Mouse (Mus musculus): Measurements from ENCODE around the gene St3gal3.

The St3gal3 gene

DNA sequence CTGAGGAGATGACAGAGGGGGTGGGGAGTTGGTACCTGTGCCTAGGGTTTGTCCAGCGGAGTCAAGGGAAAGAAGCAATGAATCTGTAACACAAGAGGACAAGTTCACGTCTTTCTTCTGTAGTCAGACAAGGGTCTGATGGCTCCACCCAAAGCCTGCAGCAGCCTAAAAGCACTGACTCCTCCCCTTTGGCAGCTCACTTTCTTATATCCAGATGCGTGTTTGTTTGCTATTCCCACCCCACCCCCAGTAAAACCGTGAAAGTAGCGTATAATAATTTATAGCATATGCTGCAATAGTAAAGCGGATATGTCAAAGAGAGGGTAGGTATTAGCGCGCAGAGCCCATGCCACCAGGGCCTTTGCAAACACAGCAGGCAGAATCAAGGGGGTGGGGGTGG lies 80.1 kb downstream of the St3gal3 start:
- DNase-seq (ENCODE audit: low read depth): peak; percentile 27

DNA sequence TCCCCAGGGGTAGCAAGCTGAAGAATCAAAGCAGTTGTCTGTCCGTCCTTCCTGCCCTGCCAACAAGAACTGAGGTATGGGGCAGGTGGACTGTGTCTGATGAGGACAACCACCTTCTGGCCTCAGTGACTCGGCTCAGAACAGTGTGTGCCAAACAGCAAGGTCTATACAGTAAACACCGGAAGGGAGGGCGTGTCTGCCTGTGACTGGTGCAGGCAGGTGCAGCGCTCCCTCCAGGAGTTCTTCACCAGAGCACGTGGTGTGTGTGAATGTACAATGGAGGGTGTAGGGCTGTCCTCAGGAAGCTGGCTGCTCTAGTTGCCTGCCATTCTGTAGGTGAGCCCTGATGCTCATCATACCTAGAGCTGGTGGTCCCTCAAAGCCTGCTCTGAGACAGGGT lies 80.8 kb downstream of the St3gal3 start:
- no peak for DNase-seq (ENCODE audit: low read depth)

DNA sequence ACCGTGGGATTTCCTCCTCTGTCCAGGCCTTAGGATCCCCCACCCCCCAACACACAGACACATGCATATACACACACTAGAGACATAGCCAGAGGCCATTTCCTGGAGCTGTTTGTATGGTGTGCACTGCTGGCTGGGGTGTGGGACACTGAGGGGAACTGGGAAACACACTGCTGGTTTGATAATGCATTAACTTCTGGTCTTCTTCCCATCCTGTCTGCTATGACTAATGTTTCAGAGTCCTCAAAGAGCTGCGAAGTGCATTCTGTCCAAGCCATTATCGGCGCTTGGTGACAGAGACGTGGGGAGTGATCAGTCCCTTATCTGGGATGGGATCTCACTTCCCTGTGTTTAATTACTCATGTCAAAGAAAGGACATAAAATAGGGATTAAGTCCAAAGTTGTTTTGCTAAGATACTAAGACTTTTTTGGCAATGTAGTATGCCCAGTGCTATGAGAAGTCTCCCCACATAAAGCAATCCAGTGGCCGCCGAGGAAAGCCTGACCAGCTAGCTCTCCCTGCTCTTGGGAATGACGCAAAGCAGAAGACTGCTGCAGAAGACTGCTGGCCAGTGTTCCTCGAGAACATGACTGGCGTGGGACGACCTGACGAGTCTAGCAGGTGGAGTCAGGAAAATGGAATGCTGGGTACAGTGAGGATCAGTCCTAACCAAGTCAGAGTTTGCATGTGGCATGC lies 85.0 kb downstream of the St3gal3 start:
- no peak for DNase-seq (ENCODE audit: low read depth)

DNA sequence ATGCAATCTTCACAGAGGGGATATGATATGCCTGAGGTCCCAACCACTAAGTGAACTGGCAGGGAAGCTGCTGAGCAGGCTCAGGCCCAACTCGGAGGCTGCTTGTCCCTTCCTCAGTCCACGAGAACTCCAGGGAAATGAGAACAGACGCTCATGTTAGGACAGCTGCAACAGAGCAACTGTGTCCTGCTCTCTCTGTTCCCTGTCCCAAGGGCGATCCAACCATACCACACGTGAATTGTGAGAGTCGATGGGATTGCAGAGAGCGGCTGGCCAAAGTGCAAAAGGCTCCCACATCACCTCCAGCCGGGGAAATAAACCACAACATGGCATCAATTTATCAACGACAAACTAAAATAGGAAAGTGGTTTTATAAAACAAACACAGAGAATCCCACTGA lies 90.2 kb downstream of the St3gal3 start:
- no peak for DNase-seq (ENCODE audit: low read depth)

DNA sequence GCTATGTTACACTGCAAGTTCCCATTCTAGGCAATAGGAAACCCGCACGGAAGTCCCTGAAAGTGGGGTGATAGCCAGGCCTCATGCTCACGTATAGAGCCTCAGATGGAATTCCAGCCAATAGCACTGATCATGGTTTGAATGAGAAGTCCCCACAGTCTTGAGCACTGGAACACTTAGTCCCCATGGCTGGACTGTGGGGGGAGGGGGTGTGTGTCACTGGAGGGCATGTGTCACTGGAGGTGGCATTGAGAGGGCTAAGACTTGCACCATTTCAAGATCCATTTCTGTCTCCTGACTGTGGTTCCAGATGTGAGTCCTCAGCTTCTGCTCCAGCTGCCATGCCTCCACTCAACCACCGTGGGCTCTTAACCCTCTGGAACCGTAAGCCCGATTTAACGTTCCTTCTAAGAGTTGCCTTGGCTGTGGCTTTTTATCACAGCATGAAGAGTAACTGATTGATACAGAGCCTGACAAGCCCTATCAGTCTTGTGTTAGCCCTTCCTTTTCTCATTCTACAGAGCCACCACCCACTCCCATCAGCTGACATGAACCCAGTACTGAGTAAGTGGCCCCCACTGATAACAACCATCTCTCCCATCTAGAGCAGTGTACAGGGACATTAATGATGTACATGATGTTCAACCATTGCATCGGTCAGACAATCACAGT lies 91.2 kb downstream of the St3gal3 start:
- no peak for DNase-seq (ENCODE audit: low read depth)

DNA sequence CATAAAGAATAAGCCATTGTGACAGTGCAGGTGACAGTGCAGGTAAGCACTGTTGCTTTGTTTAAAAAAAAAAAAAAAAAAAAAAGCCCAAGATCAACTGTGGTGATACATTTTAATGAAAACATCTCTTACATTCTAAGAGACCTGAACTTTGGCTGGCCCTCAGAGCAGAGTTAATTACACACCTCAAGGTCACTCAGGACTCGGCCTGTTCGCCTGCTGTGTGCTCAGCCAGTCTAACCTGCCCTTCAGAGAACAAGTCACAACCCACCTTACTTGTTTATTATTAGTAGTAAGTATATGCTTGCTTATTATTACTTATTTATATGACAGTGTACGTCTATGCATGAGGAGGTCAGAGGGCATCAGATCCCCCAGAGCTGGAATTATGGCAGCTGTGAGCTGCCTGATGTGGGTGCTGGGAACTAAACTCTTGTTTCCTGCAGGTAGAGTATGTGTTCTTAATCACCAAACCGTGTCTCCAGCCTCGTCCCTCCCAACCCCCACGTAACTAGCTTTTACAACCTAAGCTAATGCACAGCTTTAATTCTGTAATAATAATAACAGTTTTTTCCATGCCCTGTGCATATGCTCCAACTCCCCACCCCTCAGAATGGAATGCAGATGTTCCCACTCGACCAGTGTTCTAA lies 91.9 kb downstream of the St3gal3 start:
- no peak for DNase-seq (ENCODE audit: low read depth)

DNA sequence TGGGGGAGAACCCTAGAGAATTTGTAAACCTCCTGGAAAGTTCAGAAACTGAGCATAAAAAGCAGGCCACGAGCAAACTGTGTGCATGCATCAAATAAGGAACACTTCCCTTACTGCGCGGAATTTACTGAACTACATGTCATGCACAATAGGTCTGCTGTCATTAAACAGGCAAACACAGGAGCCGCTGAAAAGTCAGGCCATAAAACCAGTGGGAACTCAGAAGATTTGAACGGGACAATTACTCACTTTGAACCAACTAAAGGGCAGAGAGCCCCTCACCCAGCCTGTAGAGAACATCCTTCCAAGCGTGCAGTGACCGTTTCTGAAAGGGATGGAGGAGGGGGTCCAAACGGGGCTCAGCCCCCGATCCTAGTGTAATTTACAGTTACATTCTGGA lies 93.6 kb downstream of the St3gal3 start:
- DNase-seq (ENCODE audit: low read depth): no peak

DNA sequence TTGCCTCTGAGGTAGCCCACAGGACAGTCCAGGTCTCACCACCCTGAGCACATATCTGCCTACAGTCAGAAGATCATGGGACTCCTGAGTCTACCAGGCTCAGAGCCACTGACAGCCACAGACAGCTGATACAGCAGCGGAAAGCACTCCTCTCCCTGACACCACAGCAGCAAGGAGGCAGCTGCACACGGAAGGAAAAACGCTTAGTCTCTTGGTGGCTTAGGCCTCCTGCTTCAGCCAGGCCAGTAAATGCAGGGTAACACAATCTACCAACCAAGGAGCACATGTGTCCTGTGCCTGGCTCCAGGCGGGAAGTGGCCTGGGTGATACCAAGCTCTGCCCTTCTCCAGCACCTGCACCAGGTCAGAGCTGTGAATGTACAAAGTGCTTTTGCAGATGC lies 94.1 kb downstream of the St3gal3 start:
- DNase-seq (ENCODE audit: low read depth): no peak

DNA sequence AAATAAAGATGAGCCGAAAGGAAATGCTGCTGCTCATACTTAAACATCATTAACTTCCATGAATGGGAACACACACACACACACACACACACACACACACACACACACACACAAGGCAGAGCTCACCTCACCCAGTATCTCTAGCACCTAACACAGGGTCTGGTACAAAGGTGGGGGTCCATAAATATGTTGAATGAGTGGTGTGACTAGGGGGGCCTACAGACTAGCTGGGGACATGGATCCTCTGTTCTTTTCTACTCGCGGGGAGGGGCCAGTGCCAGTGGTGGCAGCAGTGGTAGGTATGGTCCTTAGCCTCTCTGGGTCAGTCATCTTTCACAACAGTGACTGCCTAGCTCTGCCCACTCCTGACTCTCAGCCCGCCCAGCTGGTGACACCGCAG lies 94.8 kb downstream of the St3gal3 start:
- DNase-seq (ENCODE audit: low read depth): no peak

DNA sequence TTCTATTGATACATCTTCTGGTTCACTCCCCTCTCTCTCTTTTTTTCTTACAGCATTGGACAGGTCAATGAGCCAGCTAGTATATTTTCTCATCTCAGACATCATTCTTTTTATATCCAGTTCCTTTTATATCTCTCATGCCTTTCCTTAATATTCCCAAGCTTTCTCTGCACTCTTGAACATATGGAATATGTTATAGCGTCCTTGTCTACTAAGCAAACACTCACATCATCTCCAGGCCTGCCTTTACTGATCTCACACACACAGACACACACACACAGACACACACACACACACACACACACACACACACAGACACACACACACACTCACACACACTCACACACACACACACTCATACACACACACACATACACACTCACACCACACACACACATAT lies 96.7 kb downstream of the St3gal3 start:
- no peak for DNase-seq (ENCODE audit: low read depth)

DNA sequence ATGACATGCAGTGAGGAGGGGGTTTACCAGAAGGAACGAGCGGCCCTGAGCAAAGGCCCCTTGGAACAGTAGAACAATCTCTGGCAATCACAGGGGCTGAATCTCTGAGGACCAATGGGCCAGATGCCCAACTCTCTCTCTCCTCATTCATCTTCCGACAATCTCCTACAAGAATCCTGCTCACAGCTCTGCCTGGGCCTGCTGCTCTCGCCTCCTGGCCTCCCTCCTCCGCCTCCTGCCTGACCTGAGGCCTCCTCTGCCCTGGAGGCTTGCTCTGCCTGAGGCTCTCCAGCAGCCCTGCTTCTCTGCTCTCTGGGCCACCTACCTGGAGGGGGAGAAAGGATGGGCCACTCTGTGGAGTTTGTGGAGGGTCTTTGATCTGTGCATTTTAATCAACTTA lies 97.3 kb downstream of the St3gal3 start:
- no peak for DNase-seq (ENCODE audit: low read depth)

DNA sequence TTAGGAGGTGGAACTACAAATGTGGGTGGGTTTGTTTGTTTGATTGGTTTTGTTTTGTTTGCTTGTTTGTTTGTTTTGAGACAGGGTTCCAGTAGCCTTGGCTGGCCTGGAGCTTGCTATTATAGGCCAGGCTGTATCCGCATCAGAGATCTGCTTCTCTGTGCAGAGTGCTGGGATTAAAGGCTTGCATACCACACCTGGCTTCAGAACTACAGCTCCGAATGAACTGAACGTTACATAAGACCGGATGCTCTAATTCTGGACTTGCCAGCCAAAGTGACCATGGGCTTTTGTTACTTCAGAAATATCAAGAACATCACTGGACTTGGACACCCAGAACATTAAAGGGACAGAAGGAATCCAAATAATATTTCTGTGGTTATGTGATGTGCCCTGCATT lies 98.2 kb downstream of the St3gal3 start:
- no peak for DNase-seq (ENCODE audit: low read depth)

DNA sequence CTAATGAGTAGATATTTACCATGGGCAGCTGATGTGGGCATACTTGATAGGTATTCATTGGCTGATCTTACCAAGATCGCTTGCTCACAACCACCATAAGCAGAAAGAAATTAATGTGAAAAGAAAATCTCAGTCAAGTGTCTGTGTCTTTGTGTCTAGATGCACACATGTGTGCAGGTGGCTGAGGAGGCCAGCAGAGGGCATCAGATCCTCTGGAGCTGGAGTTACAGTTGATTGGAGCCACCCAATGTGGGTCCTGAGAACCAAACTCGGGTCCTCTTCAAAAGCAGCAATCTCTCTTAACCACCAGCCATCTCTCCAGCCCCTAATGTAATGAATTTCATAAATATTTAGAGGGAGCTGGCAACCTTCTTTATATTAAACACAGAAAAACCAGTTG lies 99.6 kb downstream of the St3gal3 start:
- DNase-seq (ENCODE audit: low read depth): no peak

DNA sequence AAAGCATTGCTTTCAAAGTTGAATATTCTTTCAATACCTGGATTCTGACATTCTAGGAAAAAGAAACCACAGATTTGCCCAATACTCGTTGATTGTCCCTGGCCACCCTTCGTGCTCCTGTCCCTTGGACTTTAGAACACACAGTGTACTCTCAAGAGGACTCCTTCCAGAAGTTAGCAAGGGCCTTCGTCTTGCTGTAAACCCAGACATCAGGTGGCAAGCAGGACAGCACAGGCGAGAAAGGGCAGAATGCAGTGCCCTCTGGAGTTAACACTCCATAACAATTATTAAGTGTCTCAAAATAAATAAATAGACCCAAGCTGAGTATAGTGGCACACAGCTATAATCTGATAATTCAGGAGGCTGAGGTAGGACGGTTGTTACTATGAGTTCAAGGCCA lies 101.7 kb downstream of the St3gal3 start:
- DNase-seq (ENCODE audit: low read depth): no peak

DNA sequence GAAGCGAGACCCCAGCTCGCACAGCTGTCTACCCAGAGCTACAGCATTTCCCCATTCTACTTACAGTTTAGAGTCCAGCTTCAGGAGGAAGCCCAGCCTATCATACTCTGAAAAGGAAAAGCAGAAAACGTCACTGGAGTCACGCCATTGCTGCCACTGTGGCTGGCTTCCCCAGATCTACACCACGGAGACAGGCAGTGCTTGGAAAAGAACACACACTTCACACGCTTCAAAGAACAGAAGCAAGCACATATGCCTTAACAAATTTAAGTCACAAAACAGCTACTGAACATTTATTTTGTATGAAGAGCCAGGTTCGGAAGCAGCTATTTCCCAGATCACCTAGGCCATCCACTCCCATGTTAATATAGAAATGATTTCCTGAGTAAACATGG lies 102.9 kb downstream of the St3gal3 start:
- DNase-seq (ENCODE audit: low read depth): no peak

DNA sequence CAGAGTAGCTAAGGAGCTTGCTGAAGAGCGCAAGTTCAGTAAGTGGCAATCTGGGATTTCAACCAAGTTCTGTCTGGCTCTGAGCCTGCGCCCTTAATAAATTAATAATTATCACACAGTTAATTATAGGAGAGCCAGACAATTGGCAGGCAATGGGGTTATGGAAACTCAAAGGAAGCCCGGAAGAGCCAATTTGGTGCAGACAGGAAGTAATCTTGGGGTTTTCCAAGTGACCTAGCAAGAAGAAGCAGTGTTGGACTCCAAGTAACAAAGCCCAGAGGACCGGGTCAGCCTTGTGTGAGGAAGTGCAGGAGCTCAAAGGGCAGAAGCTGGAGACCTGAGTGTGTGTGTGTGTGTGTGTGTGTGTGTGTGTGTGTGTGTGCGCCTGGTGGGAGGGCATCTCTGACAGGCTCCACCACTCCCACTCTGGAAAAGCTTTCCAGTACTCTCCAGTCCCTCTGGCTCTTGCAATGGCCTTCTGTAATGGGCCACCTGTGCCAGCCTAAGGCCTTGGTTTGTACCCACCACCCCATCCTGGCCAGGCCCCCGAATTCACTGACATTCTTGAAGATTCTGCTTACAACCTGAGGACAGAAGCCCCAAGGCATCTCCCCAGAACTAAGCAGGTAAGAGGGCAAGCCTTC lies 103.5 kb downstream of the St3gal3 start:
- DNase-seq (ENCODE audit: low read depth): no peak

DNA sequence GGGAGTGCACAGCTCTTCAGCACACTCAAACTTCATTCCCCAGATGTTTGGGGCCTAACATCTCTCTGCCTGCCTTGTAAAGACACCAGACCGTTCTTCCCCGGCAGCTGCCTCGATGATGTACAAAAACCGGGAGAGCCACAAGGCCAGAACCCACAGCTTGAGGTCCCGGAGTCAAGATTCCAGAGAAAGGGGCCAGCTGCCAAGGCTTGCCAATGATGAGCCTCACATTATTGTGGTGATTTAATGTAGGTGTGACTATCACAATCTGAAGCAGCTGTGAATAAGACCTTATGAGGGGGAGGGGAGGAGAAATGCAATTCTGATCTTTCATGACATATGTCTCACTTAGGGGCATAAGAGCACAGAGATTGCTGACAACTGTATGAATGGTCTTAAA lies 104.4 kb downstream of the St3gal3 start:
- DNase-seq (ENCODE audit: low read depth): peak; percentile 34

DNA sequence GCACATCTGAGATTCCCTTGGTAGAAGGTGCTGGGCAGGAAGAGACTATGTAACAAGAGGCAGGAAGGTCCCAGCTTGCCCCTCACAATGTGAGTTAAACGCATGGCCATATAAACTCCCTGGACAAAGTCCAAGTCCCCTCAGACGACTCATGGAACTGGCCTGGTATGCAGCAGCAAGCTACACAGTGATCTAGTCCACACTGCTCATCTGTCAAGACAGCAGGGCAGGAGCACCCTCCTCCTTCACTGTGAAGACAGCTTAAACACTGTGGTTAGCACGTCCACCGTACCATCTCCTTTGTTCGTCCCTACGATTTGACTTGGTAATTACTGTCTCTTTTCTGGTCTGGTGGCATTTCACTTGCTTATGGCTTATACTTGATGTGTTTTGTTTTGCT lies 104.8 kb downstream of the St3gal3 start:
- peak; percentile 64 for DNase-seq (ENCODE audit: low read depth)

DNA sequence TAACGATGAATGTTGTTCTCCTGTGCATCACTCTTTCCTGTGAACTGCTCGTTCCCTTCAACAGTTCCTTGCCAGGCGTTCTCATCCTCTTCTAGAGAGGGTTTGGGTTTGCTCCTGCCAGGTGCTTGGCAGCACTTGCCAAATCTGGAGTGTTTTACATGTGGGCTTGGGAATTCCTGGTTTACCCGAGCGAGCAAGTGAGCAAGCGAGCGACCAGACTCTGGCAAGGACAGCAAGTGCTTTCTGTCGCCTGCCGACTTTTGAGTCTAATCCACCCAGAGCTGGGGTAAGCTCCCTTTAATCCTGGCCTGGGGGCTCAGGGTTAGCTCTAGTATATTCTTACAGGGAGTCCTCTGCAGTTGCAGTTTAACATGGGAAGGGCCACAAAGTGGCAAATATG lies 105.7 kb downstream of the St3gal3 start:
- DNase-seq (ENCODE audit: low read depth): no peak

DNA sequence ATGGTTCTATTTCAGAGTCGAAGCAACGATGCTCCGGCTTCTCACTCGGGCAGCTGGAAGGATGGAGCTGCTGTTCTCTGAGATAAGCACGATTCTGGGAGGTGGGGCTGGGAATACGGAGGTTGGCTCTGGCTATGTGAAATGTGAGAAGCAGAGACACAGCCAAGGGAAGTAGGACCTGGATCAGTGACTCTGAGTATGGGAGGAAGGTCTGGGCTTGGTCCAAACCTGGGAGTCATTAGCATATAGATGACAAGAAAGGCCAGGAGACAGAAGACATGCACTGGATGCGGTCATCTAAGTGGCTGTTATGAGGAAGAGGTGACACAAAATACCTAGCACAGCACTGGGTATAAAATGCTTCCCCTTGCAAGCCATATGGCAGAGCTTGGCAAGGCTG lies 108.8 kb downstream of the St3gal3 start:
- no peak for DNase-seq (ENCODE audit: low read depth)

DNA sequence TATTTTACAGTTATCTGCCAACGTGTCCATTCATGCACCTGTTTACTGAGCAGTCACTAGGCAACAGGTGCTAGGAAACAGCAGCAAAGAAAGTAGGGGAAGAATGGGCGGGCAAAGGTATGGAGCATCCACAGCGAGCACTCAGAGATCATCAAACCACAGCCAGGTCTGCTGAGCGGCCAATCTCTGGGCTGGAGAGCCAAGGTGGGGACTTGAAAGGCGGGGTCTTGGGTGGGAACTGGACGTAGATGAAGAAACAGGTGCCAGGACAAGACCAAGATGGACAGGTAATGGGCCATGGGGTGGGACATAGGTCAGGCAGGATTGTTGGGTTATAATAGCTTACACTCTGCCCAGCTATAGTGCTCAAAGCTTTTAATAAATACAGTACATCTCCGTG lies 109.3 kb downstream of the St3gal3 start:
- DNase-seq (ENCODE audit: low read depth): no peak

DNA sequence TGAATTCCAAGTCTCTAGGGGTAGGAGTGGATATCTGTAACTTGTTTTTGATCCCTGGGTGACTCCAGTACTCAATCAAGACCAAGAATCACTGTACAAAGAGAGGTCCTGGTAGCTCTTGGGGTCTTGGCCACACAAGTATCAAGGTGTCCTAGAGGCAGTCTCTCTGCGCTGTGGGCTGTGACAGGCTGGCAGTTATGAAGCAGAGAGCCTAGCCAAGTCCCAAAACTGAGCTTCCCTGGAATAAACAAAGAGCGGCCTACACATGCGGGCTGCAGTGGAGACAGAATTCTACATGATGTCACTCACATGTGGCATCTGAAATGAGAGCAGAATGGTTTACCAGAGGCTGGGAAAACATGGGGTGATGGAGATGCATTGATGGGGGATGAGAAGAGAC lies 111.9 kb downstream of the St3gal3 start:
- no peak for DNase-seq (ENCODE audit: low read depth)

DNA sequence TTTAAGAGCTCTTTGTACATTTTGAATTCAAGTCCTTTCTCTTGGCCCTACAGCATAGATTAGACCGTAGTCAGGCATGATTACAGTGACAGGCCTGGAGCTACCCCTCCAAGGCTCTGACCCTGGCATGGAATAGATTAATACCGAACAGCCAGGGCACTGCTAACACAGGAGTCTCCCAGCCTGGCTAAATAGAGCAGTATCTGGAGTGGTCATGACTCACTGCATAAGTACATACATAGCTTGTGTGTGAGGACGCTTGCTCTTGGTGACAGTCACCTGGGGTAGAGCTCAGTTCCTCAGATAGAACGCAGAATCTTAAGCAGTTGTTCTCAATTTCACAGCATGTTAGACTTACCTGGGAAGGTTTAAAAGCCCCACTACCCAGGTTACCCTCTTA lies 112.3 kb downstream of the St3gal3 start:
- no peak for DNase-seq (ENCODE audit: low read depth)

Measured in NIH3T3 (cell line).